Mouse (Mus musculus) bone marrow macrophage, adult 2 months (primary cell): Measurements from ENCODE around the gene Pdss1.

Source experiments
- CTCF ChIP-seq: IDR thresholded peaks from 2 replicates; pipeline ENCODE4 v1.5.1; 2012; ENCODE audit warnings: low read depth, mild to moderate bottlenecking, low read length, moderate library complexity
- POLR2A ChIP-seq: IDR thresholded peaks from 2 replicates; pipeline ENCODE4 v1.6.1; 2012; ENCODE audit warnings: mild to moderate bottlenecking, low read depth, low read length, borderline replicate concordance

- no peak for TF ChIP-seq CTCF
- no peak for TF ChIP-seq POLR2A
Measured at GRCm38 (mm10) chr2:22876614-22877013, 18.7 kb upstream of the Pdss1 start.
